Mouse (Mus musculus) CH12.LX (cell line): ENCODE results near the gene Lamtor2. TPM values are rescaled to one million over a fixed set of nuclear protein-coding genes. Genes with fewer than 3 reads are reported as not detected.

ENCODE experiments used
- DNase-seq: peaks from one replicate; pipeline ENCODE4 v3.0.0-alpha.2; 2013; ENCODE audit errors: extremely low read depth
- H3K27ac ChIP-seq: 2 replicates; pipeline ENCODE4 v1.5.1; 2012; ENCODE audit warnings: low read depth, mild to moderate bottlenecking, control low read depth, moderate library complexity; ENCODE audit not compliant: insufficient read depth
- H3K27me3 ChIP-seq: replicated peaks from 2 replicates; pipeline ENCODE3; 2012; ENCODE audit warnings: inconsistent platforms
- H3K36me3 ChIP-seq, 2 experiments: replicated peaks in 1 of 2; 2 replicates each; pipeline versions ENCODE3 to v1.6.1; 2012; ENCODE audit warnings: inconsistent platforms in 1 of 2, low read length in 1 of 2, mild to moderate bottlenecking in 1 of 2, mixed read lengths in 1 of 2, moderate library complexity in 1 of 2; ENCODE audit not compliant: control insufficient read depth in 1 of 2, insufficient read depth in 1 of 2
- H3K4me1 ChIP-seq, 2 experiments: 2 replicates each; pipeline ENCODE4 v1.6.1; 2012; ENCODE audit warnings: inconsistent platforms in 1 of 2, moderate library complexity in 1 of 2; ENCODE audit not compliant: insufficient read depth in 2 of 2, control insufficient read depth in 1 of 2
- H3K4me2 ChIP-seq: 2 replicates; pipeline ENCODE4 v1.6.1; 2012; ENCODE audit warnings: low read depth, mild to moderate bottlenecking, control low read depth; ENCODE audit not compliant: poor library complexity, insufficient read depth, severe bottlenecking
- H3K4me3 ChIP-seq, 3 experiments: fragments of 150-350 bp in 1 of 3; sonication (generic) in 1 of 3; replicated peaks in 1 of 3; 2 replicates each; pipeline versions ENCODE3 to v1.5.1; 2011 to 2012; ENCODE audit warnings: low read depth in 2 of 3, low read length in 2 of 3, mild to moderate bottlenecking in 2 of 3, moderate library complexity in 2 of 3, control low read depth in 1 of 3, improper control_type of control experiment in 1 of 3, inconsistent platforms in 1 of 3, mixed read lengths in 1 of 3; ENCODE audit not compliant: poor library complexity in 1 of 3
- H3K79me2 ChIP-seq: replicated peaks from 2 replicates; pipeline ENCODE4 v1.6.1; 2012; ENCODE audit warnings: mild to moderate bottlenecking, moderate library complexity; ENCODE audit not compliant: control insufficient read depth, poor library complexity, insufficient read depth, severe bottlenecking; ENCODE audit errors: extremely low read depth
- H3K9ac ChIP-seq: 2 replicates; pipeline ENCODE4 v1.6.1; 2012; ENCODE audit warnings: low read depth, mild to moderate bottlenecking, control low read depth, moderate library complexity; ENCODE audit not compliant: insufficient read depth
- H3K9me3 ChIP-seq: replicated peaks from 2 replicates; pipeline ENCODE3; 2012; ENCODE audit warnings: low read length, inconsistent platforms, mixed read lengths
- E2F4 ChIP-seq: IDR thresholded peaks from 2 replicates; pipeline ENCODE4 v1.6.1; 2011; ENCODE audit warnings: low read depth, low read length, improper control_type of control experiment; ENCODE audit not compliant: insufficient replicate concordance
- GABPA ChIP-seq: IDR thresholded peaks from 2 replicates; pipeline ENCODE4 v1.6.1; 2012; ENCODE audit warnings: low read depth, low read length, improper control_type of control experiment, inconsistent platforms; ENCODE audit not compliant: insufficient replicate concordance
- IRF4 ChIP-seq: IDR thresholded peaks from 2 replicates; pipeline ENCODE4 v1.6.1; 2014; ENCODE audit warnings: low read depth, mild to moderate bottlenecking, inconsistent platforms, low read length, improper control_type of control experiment
- JUND ChIP-seq: conservative IDR thresholded peaks from 2 replicates; pipeline ENCODE4 v1.6.1; 2011; ENCODE audit warnings: low read depth, low read length, improper control_type of control experiment
- MAX ChIP-seq: IDR thresholded peaks from 2 replicates; pipeline ENCODE4 v1.6.1; 2011; ENCODE audit warnings: low read length, improper control_type of control experiment
- MEF2A ChIP-seq: IDR thresholded peaks from 2 replicates; pipeline ENCODE4 v1.6.1; 2014; ENCODE audit warnings: low read depth, mild to moderate bottlenecking, inconsistent platforms, low read length, improper control_type of control experiment, borderline replicate concordance
- SIN3A ChIP-seq: IDR thresholded peaks from 2 replicates; pipeline ENCODE4 v1.6.1; 2012; ENCODE audit warnings: low read length, improper control_type of control experiment, inconsistent platforms
- SMC3 ChIP-seq: IDR thresholded peaks from 2 replicates; pipeline ENCODE4 v1.6.1; 2011; ENCODE audit warnings: low read depth, low read length, improper control_type of control experiment
- TCF12 ChIP-seq: IDR thresholded peaks from 2 replicates; pipeline ENCODE4 v1.6.1; 2014; ENCODE audit warnings: low read depth, mild to moderate bottlenecking, inconsistent platforms, low read length, improper control_type of control experiment
- ZNF384 ChIP-seq: IDR thresholded peaks from 2 replicates; pipeline ENCODE4 v1.6.1; 2012; ENCODE audit warnings: low read depth, low read length, improper control_type of control experiment, inconsistent platforms
- dilution Hi-C: fragments of 300-500 bp; cut with MboI; formaldehyde crosslinking; loops from 2 replicates; pipeline ENCODE4 v1.14.3; 2020; ENCODE audit warnings: low sequenced_read_pairs; ENCODE audit not compliant: extremely low pct_unique_long_range_greater_than_20kb, extremely low pct_ligation_motif_present
- in situ Hi-C: fragments of 300-500 bp; cut with MboI; formaldehyde crosslinking; loops from 3 replicates; pipeline ENCODE4 v1.14.3; 2019; ENCODE audit warnings: low sequenced_read_pairs, low pct_ligation_motif_present, low pct_unique_long_range_greater_than_20kb, mixed read lengths
- polyA plus RNA-seq: library from polyadenylated mRNA; unstranded; fragments of >175 nt; gene quantifications from 2 replicates; pipeline ENCODE4 v1.2.1, GENCODE M21; 2012; ENCODE audit warnings: low read depth; ENCODE audit not compliant: insufficient read length
- total RNA-seq, 2 experiments: library from RNA; depleted of rRNA; stranded (reverse); fragments of 300-350 nt in 1 of 2; fragments of >200 nt in 1 of 2; gene quantifications; 2 replicates each; pipeline ENCODE4 v1.2.3; 2012 to 2014

The Lamtor2 gene
- total and polyA plus RNA-seq, 3 experiments: 44.0 to 96.6 (median 56.0) TPM

- no peak for DNase-seq
- dilution Hi-C loops (no loop called here), in situ Hi-C loops (no loop called here)
- Histone ChIP-seq H3K4me2 (no peak overlapping the region), H3K4me1 (peaks cover 31 to 74% of the 10 kb centered on the region in 2 experiments), H3K27me3 (peaks cover 6% of the 10 kb centered on the region), H3K79me2 (no peaks in the 10 kb centered on the region), H3K4me3 (no peak overlapping the region), H3K27ac (no peak overlapping the region), H3K9ac (no peak overlapping the region), H3K36me3 (no peaks in the 10 kb centered on the region), H3K9me3 (no peaks in the 10 kb centered on the region)
- TF ChIP-seq TCF12 (0 out of 2 replicates have a peak, but pooled peaks have one; percentile 21), ZNF384 (peak; percentile 89), JUND (no peak)
Observed at GRCm38 (mm10) chr3:88512141-88512895, 40.6 kb downstream of the Lamtor2 start.

DNA sequence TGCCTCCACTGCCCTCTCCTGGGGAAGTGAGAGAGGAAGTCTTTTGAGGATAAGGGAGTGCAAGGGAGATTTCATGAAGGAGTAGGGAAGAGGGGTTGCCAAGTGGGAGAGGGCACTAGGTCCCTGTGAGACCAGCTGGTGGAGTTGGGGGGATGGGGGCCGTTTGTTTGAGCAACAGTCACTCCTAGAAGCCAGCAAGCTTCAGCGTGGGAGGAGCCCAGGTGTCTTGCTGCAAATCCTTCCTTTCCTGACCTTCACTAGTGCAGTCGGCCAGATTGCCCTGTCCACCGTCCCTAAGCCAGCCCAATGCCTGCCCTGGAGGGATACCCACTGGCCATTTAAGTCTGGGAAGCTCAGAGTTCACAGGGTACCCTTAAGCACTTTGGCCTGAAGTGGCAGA, 41.3 kb downstream of the Lamtor2 start:
- no peak for DNase-seq
- dilution Hi-C loops (no loop called here), in situ Hi-C loops (no loop called here)
- TF ChIP-seq MEF2A: no peak
- no peak for TF ChIP-seq MAX
- no peak for TF ChIP-seq E2F4
- no peak for TF ChIP-seq IRF4
- TF ChIP-seq GABPA: no peak
- Histone ChIP-seq H3K4me3 (no peak overlapping the region), H3K9ac (no peak overlapping the region), H3K79me2 (no peaks in the 10 kb centered on the region), H3K27me3 (peaks cover 6% of the 10 kb centered on the region), H3K36me3 (no peaks in the 10 kb centered on the region), H3K4me2 (no peak overlapping the region), H3K27ac (no peak overlapping the region), H3K4me1 (peaks cover 34 to 77% of the 10 kb centered on the region in 2 experiments), H3K9me3 (no peaks in the 10 kb centered on the region)

- H3K9ac ChIP-seq: no peak overlapping the region
- H3K79me2 ChIP-seq: no peaks in the 10 kb centered on the region
- no peak overlapping the region for H3K4me3 ChIP-seq
- H3K27ac ChIP-seq: 0 out of 2 replicates have a peak overlapping the region, but pooled peaks have one; percentile 18
- in situ Hi-C loops: no loop called here
- TF ChIP-seq SIN3A (no peak), ZNF384 (peak; percentile 58), SMC3 (no peak)
- no peak for DNase-seq
- peak overlapping the region; percentile 33; the same call in 1 of the 2 replicates for H3K4me2 ChIP-seq
- H3K27me3 ChIP-seq: no peaks in the 10 kb centered on the region
- dilution Hi-C loops: no loop called here
- no peaks in the 10 kb centered on the region for H3K9me3 ChIP-seq
- no peaks in the 10 kb centered on the region for H3K36me3 ChIP-seq
- H3K4me1 ChIP-seq: peaks cover 30 to 80% of the 10 kb centered on the region in 2 experiments
Observed at GRCm38 (mm10) chr3:88510421-88511289, 42.2 kb downstream of the Lamtor2 start.
